Mouse (Mus musculus) liver, embryonic 14.5 days (tissue): ENCODE measurements around the gene Taf1c.

Experiments
- CTCF ChIP-seq: IDR thresholded peaks from 2 replicates; pipeline ENCODE4 v1.5.1; 2016; ENCODE audit warnings: antibody characterized with exemption, low read depth, control low read depth
- EP300 ChIP-seq: IDR thresholded peaks from 2 replicates; pipeline ENCODE4 v1.6.1; 2016; ENCODE audit warnings: antibody characterized with exemption, low read depth

DNA sequence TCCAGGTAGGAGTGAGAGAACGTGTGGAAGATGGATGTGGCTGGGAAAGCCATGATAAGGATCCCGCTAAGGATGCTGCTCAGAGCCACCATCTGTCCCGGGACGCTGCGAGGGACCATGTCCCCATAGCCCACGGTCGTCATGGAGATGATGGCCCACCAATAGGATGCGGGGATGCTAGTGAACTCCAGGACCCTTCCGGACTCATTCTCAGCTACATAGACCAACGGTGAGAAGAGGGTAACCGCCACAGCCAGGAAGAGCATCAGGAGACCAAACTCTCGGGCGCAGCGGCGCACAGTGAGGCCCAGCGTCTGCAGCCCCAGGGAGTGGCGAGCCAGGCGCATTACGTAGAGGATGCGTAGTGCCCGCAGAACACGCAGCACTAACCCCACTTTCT, 20.8 kb upstream of the Taf1c start:
- TF ChIP-seq CTCF (no peak), EP300 (no peak)
